Mouse (Mus musculus) liver, postnatal 0 days (tissue): ENCODE results near the gene Gm11239.
"Not testable (repeated sequence)": the region's sequence is repeated elsewhere in the genome, so short reads cannot be mapped to it uniquely, and the experiment has no call there.

Experiments
- CTCF ChIP-seq: sonication (generic); IDR thresholded peaks from 2 replicates; pipeline ENCODE4 v1.5.1; 2016; ENCODE audit warnings: antibody characterized with exemption, low read depth
- EP300 ChIP-seq: IDR thresholded peaks from 2 replicates; pipeline ENCODE4 v1.6.1; 2016; ENCODE audit warnings: antibody characterized with exemption, low read depth, mild to moderate bottlenecking

DNA sequence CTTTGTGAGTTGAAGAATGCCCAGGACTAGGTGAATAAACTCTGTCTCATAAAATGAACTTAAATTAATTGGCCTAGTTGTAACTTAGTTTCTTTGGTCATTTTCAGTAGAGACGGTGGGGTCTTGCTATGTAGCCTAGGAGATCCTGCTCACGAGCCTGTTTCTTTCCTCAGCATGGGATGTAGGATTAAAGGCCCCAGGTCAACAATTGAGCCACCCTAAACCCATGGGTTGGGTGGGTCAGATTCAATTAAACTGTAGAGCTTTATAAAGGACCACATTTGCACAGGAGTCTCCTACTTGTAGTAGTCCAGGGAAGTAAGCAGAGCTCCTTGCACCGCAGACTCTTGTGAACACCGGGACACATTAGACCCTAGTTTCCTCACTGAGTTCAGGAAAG is at the start of gene Gm11239:
- not testable (repeated sequence) for TF ChIP-seq CTCF, EP300
